Mouse (Mus musculus) spleen, adult 2 months (tissue): Measurements from ENCODE around the gene Arfip2. TPM values are rescaled to one million over a fixed set of nuclear protein-coding genes. Genes with fewer than 3 reads are reported as not detected.

ENCODE experiments used
- DNase-seq, 2 experiments: peaks; one replicate each; pipeline versions ENCODE4 v3.0.0 to v3.0.0-alpha.2; 2012 to 2021; ENCODE audit warnings: low spot score in 2 of 2, low read depth in 1 of 2
- H3K27ac ChIP-seq: fragments of 200-500 bp; 2 replicates; pipeline ENCODE4 v1.5.1; 2012; ENCODE audit warnings: low read length, inconsistent platforms; ENCODE audit not compliant: insufficient read depth
- H3K27me3 ChIP-seq: fragments of 200-500 bp; 2 replicates; pipeline ENCODE4 v1.6.1; 2012; ENCODE audit warnings: mild to moderate bottlenecking, moderate library complexity, low read length, inconsistent platforms; ENCODE audit not compliant: control insufficient read depth, insufficient read depth
- H3K36me3 ChIP-seq: fragments of 200-500 bp; 2 replicates; pipeline ENCODE4 v1.6.1; 2012; ENCODE audit warnings: mild to moderate bottlenecking, low read length, inconsistent platforms; ENCODE audit not compliant: control insufficient read depth, insufficient read depth
- H3K4me1 ChIP-seq: fragments of 200-500 bp; 2 replicates; pipeline ENCODE4 v1.6.1; 2011; ENCODE audit warnings: inconsistent platforms; ENCODE audit not compliant: control insufficient read depth, insufficient read depth, insufficient read length
- H3K4me3 ChIP-seq: fragments of 200-500 bp; 2 replicates; pipeline ENCODE4 v1.5.1; 2011; ENCODE audit warnings: mild to moderate bottlenecking, inconsistent platforms; ENCODE audit not compliant: insufficient read depth, insufficient read length; ENCODE audit errors: extremely low read depth
- CTCF ChIP-seq: fragments of 200-500 bp; IDR thresholded peaks from 2 replicates; pipeline ENCODE4 v1.5.1; 2011; ENCODE audit warnings: mild to moderate bottlenecking, inconsistent platforms; ENCODE audit not compliant: insufficient read depth, insufficient read length, insufficient replicate concordance; ENCODE audit errors: extremely low read depth
- POLR2A ChIP-seq: fragments of 200-500 bp; IDR thresholded peaks from 2 replicates; pipeline ENCODE4 v1.6.1; 2011; ENCODE audit warnings: low read depth, low read length, inconsistent platforms
- WGBS: fragments of 180-500 bp; shearing (Covaris S2); methylation state at CpG from one replicate; pipeline ENCODE4 v1.1.7; 2018; 5-methylcytosine and 5-hydroxymethylcytosine counted together
- polyA plus RNA-seq: library from polyadenylated mRNA; depleted of rRNA; stranded (reverse); fragments of >200 nt; gene quantifications from 2 replicates; pipeline ENCODE4 v1.2.3, GENCODE M21; 2012; rRNA removed

Gene Arfip2
- polyA plus RNA-seq, 1 experiment = 38.3 TPM

DNA sequence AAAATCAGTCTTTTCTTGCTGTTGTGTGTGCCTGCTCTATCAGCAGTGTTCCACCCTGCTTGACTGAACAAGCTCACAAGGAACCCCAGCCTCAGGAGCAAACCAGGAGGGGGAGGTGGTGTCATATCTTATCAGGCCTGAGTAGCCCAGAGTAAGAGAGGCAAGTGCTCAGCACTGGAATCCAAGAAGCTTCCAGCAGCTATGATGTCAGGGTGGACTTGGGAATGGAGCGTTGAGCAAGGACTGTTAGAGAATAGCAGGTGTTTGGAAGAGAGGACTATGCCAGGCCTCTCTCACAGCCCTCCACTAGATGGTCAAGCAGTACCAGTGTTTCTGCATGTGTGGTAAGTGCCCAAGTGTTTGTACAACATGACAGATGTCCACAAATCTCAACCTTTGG is 24.5 kb downstream of the Arfip2 start:
- WGBS = 100% methylated on average over 1 of the region's 1 CpGs
- no peak for DNase-seq
- H3K27me3 ChIP-seq = no peaks in the 10 kb centered on the region
- TF ChIP-seq CTCF (no peak), POLR2A (no peak)
- H3K4me3 ChIP-seq = no peak overlapping the region
- H3K27ac ChIP-seq = no peak overlapping the region
- H3K36me3 ChIP-seq = peaks cover 8% of the 10 kb centered on the region
- H3K4me1 ChIP-seq = no peaks in the 10 kb centered on the region

DNA sequence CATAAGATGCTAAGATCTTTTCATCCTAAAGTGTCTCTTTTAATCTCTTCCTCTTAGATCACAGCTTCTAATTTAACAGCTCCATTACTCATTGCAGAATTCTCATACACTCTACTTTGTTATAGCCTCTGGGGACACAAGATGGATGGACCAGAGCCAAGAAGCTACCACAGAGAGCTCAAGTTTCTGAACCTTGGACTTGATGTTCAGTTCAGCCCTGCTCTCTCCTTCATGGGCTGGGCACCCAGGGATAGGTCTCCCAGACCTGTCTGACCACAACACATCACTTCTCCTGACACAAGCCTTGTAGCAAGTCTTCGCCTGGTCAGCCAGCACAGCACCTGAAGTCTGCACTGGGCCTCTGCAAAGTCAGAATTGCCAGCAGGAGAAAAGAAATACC is 25.8 kb downstream of the Arfip2 start:
- WGBS = 91% methylated on average over 1 of the region's 1 CpGs
- no peak overlapping the region for H3K27ac ChIP-seq
- no peaks in the 10 kb centered on the region for H3K4me1 ChIP-seq
- no peak for DNase-seq
- H3K4me3 ChIP-seq = no peak overlapping the region
- TF ChIP-seq CTCF = no peak
- TF ChIP-seq POLR2A = no peak
- no peaks in the 10 kb centered on the region for H3K27me3 ChIP-seq
- H3K36me3 ChIP-seq = peaks cover 8% of the 10 kb centered on the region

DNA sequence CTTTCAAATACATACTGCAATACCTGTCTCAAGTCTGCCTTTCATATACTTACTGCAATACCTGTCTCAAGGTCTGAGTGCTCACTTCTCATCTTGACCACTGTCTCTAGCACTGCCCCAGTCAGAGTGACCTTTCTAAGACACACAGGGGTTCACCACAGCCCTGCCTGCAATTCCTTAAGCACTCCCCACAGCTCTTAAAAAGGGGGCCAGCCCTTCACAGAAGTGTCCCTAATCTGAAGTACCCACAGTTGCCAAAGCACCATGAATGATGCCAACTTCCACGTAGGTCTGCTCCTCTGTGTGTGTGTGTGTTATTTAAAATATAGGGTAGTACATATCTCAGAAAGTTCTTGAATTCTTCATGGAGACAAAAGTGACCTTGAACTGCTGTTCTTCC is 28.4 kb downstream of the Arfip2 start:
- no peak for DNase-seq
- TF ChIP-seq CTCF (no peak), POLR2A (no peak)
- WGBS = 91% methylated on average over 1 of the region's 1 CpGs
- H3K4me1 ChIP-seq = no peaks in the 10 kb centered on the region
- no peak overlapping the region for H3K27ac ChIP-seq
- no peaks in the 10 kb centered on the region; the same call in 1 of the 2 replicates for H3K36me3 ChIP-seq
- no peaks in the 10 kb centered on the region for H3K27me3 ChIP-seq
- no peak overlapping the region for H3K4me3 ChIP-seq

DNA sequence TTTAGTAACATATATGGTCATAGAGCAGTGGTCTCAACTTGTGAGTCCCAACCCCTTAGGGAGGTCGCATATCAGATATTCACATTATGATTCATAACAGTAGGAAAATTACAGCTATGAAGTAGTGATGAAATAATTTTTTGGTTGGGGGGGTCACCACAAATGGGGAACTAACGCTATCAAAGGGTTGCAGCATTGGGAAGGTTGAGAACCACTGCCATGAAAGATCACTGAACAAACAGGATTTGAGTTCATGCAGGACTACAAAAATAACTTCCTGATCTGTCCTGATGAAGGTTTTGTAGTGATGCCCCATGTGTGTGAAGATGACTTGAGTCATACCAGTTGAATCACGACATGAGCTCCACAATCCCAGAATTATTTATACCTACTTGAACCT is 31.7 kb downstream of the Arfip2 start:
- Histone ChIP-seq H3K4me1 (no peaks in the 10 kb centered on the region), H3K4me3 (no peak overlapping the region), H3K36me3 (no peaks in the 10 kb centered on the region), H3K27me3 (no peaks in the 10 kb centered on the region), H3K27ac (no peak overlapping the region)
- no peak for DNase-seq
- TF ChIP-seq POLR2A (no peak), CTCF (no peak)
- 47% methylated on average over 3 of the region's 3 CpGs for WGBS

DNA sequence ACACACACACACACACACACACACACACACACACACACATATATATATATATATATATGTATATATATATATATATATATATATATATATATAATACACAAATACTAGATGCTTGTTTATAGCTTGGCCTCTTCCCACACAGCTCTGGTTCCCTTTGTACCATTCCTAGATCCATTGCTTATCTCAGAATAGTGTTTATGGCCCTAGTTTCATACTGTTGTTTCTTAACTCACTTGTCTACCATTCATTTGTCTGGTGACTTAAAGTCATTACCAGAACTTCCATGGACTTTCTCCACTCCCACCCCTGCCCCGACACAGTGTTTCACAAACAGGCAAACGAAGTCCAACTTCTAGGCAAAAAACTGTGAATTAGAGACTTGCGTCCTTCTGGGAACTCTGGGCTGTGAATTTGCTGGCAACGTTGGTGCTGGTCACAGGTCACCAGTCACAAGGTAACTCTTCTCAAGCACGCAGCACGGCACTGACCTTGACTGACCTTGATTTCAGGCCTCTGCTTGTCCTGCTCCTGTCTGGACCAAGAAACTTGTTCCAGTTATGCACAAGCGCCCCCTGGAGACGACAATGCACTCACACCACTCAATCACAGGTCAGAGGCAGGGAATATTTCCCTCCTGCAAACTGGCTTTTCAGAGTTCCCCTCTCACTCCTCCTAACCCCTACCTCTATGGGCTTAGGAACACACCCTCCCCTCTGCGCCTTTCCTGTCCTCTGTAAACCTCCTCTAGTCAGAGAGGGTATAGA is 37.2 kb downstream of the Arfip2 start:
- Histone ChIP-seq H3K27ac (no peak overlapping the region), H3K36me3 (no peaks in the 10 kb centered on the region), H3K4me1 (no peaks in the 10 kb centered on the region), H3K4me3 (no peak overlapping the region), H3K27me3 (no peaks in the 10 kb centered on the region)
- peak; percentile 8 to 56 for DNase-seq
- WGBS = 45% methylated on average over 9 of the region's 9 CpGs
- TF ChIP-seq CTCF (peak; percentile 54; the same call in 1 of the 2 replicates), POLR2A (no peak)

DNA sequence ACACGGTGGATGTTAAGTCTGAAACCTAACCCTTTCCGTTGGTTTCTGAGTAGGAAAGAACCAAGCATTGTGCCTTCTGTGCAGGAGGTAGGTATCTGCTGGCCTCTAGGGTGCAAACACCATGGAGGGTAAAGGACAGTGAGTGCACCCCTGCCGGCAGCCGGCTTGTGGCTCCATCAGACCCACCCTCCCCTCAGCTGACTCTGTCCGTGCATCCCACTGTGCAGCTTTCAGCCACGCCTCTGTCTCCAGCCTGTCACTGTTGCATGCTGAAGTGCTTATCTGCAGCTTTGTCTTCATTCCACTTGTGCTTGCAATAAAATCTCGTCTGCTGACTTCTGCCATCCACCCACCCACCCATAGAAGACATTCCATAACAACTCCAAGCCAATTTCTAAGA is 50.1 kb downstream of the Arfip2 start:
- Histone ChIP-seq H3K36me3 (no peaks in the 10 kb centered on the region), H3K27me3 (no peaks in the 10 kb centered on the region), H3K27ac (no peak overlapping the region), H3K4me3 (no peak overlapping the region), H3K4me1 (no peaks in the 10 kb centered on the region)
- no peak for DNase-seq
- WGBS = 84% methylated on average over 7 of the region's 7 CpGs
- TF ChIP-seq POLR2A (no peak), CTCF (no peak)

DNA sequence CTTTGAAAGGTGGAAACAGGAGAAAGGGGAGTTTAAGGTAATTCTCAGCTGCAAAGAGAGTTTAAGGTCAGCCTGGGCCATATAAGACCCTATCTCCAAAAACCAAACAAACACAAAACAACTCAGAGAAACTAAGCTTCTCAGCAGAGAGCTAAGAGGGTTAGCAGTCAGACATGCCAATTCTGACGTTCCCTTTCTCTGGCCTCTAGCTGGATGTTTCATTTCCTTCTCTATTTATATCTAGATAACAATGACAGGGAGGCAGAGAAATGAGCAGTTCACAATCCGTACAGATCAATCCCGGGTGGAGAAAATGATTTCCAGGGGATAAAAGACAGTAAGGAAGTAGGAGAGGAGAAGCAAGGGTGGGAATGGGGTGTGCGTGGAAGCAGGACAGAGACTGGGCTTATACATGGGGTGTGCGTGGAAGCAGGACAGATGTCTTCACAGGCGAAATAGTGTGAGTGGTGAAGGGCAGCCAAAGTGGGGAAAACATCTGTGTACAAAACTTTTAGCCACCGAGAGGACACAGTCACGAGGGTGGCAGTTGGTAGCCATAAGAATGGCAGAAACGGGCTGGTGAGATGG is 51.8 kb downstream of the Arfip2 start:
- Histone ChIP-seq H3K36me3 (no peaks in the 10 kb centered on the region), H3K27ac (no peak overlapping the region), H3K27me3 (no peaks in the 10 kb centered on the region), H3K4me3 (no peak overlapping the region), H3K4me1 (no peaks in the 10 kb centered on the region)
- TF ChIP-seq CTCF (no peak), POLR2A (no peak)
- WGBS = 46% methylated on average over 9 of the region's 9 CpGs
- no peak for DNase-seq

Other genes starting within 250 kb of the Arfip2 start
- 36.2 and 38.6 TPM in 2 replicates for gene Fam160a2, start 240.4 kb downstream of the Arfip2 start, polyA plus RNA-seq
- gene Cnga4, start 235.8 kb downstream of the Arfip2 start, polyA plus RNA-seq = not detected in 2 replicates
- 0.11 TPM in 1 of 2 replicates, not detected in the other for gene Cckbr, start 214.7 kb downstream of the Arfip2 start, polyA plus RNA-seq
- gene Cavin3, start 158.1 kb downstream of the Arfip2 start, polyA plus RNA-seq = 35.1 and 53.9 TPM in 2 replicates
- 20.3 and 23.9 TPM in 2 replicates for gene Smpd1, start 86.1 kb downstream of the Arfip2 start, polyA plus RNA-seq
- 9.9 and 12.7 TPM in 2 replicates for gene Apbb1, start 58.8 kb downstream of the Arfip2 start, polyA plus RNA-seq
- 0.37 and 0.61 TPM in 2 replicates for gene Hpx, start 40.3 kb downstream of the Arfip2 start, polyA plus RNA-seq
- 25.4 and 35.1 TPM in 2 replicates for gene Trim3, start 6.8 kb downstream of the Arfip2 start, polyA plus RNA-seq
- gene Timm10b, start 360 bp downstream of the Arfip2 start, polyA plus RNA-seq = 87.3 and 118 TPM in 2 replicates
- gene Gm45799, start 136 bp upstream of the Arfip2 start, polyA plus RNA-seq = 155 and 230 TPM in 2 replicates
- gene Dnhd1, start 10.4 kb upstream of the Arfip2 start, polyA plus RNA-seq = 1.4 and 2.3 TPM in 2 replicates
- gene Ilk, start 96.2 kb upstream of the Arfip2 start, polyA plus RNA-seq = 89.5 and 90.1 TPM in 2 replicates
- 6.1 and 7.2 TPM in 2 replicates for gene Rrp8, start 97.0 kb upstream of the Arfip2 start, polyA plus RNA-seq
- gene Taf10, start 103.9 kb upstream of the Arfip2 start, polyA plus RNA-seq = 282 and 451 TPM in 2 replicates
- 83.3 and 87.4 TPM in 2 replicates for gene Tpp1, start 111.8 kb upstream of the Arfip2 start, polyA plus RNA-seq
- 6.7 and 7.4 TPM in 2 replicates for gene Dchs1, start 147.2 kb upstream of the Arfip2 start, polyA plus RNA-seq
- 107 and 109 TPM in 2 replicates for gene Mrpl17, start 170.7 kb upstream of the Arfip2 start, polyA plus RNA-seq